Mouse (Mus musculus): ENCODE results near the gene Zbtb4. TPM values are rescaled to one million over a fixed set of nuclear protein-coding genes. Genes with fewer than 3 reads are reported as not detected.

Zbtb4 gene
- polyA plus RNA-seq, 1 experiment from 2014 or later = 2.7 TPM

- H3K4me2 ChIP-seq (replicated peaks; ENCODE audit: low read depth) = no peak overlapping the region
- no peaks in the 10 kb centered on the region for H3K9me3 ChIP-seq (ENCODE audit: control insufficient read depth, low read length)
- no peak for ATAC-seq (ENCODE audit: low FRiP score, low TSS enrichment)
- no peak overlapping the region for H3K4me3 ChIP-seq (ENCODE audit: low read depth, low read length)
- no peaks in the 10 kb centered on the region for H3K27me3 ChIP-seq (ENCODE audit: control insufficient read depth, insufficient read depth, low read length)
- peaks cover 4% of the 10 kb centered on the region for H3K4me1 ChIP-seq (replicated peaks; ENCODE audit: control insufficient read depth, insufficient read depth)
- no peaks in the 10 kb centered on the region for H3K36me3 ChIP-seq (ENCODE audit: control insufficient read depth, insufficient read depth, low read length)
- TF ChIP-seq CTCF (IDR thresholded peaks at IDR 0.05; ENCODE audit: low read depth) (no peak), EP300 (optimal IDR thresholded peaks at IDR 0.05) (no peak)
- 65% methylated on average over 7 of the region's 7 CpGs for WGBS
- no peak overlapping the region for H3K9ac ChIP-seq (ENCODE audit: low read length)
- no peak for DNase-seq (ENCODE audit: low spot score)
- H3K27ac ChIP-seq (replicated peaks) = no peak overlapping the region
These were observed 32.2 kb downstream of the Zbtb4 start for GRCm38 (mm10) chr11:69797924-69798323.

- Histone ChIP-seq H3K4me2 (replicated peaks; ENCODE audit: low read depth) (0 out of 2 replicates have a peak overlapping the region, but pooled peaks have one; percentile 73), H3K9me3 (ENCODE audit: control insufficient read depth, low read length) (no peaks in the 10 kb centered on the region), H3K36me3 (ENCODE audit: control insufficient read depth, insufficient read depth, low read length) (no peaks in the 10 kb centered on the region), H3K9ac (ENCODE audit: low read length) (no peak overlapping the region), H3K27ac (replicated peaks) (no peak overlapping the region), H3K27me3 (ENCODE audit: control insufficient read depth, insufficient read depth, low read length) (no peaks in the 10 kb centered on the region), H3K4me3 (ENCODE audit: low read depth, low read length) (no peak overlapping the region), H3K4me1 (replicated peaks; ENCODE audit: control insufficient read depth, insufficient read depth) (peaks cover 4% of the 10 kb centered on the region)
- TF ChIP-seq CTCF (IDR thresholded peaks at IDR 0.05; ENCODE audit: low read depth) = 0 out of 2 replicates have a peak, but pooled peaks have one; percentile 8
- no peak for TF ChIP-seq EP300 (optimal IDR thresholded peaks at IDR 0.05)
- ATAC-seq (ENCODE audit: low FRiP score, low TSS enrichment) = no peak
- WGBS = 48% methylated on average over 12 of the region's 12 CpGs
- DNase-seq (ENCODE audit: low spot score) = no peak
These were observed 33.9 kb downstream of the Zbtb4 start for GRCm38 (mm10) chr11:69799394-69800137.

GRCm38 (mm10) chr11:69800138-69800391 lies 34.4 kb downstream of the Zbtb4 start:
- Histone ChIP-seq H3K27ac (replicated peaks) (peak overlapping the region; percentile 24), H3K9me3 (ENCODE audit: control insufficient read depth, low read length) (no peaks in the 10 kb centered on the region), H3K4me1 (replicated peaks; ENCODE audit: control insufficient read depth, insufficient read depth) (peaks cover 4% of the 10 kb centered on the region), H3K9ac (ENCODE audit: low read length) (no peak overlapping the region), H3K36me3 (ENCODE audit: control insufficient read depth, insufficient read depth, low read length) (no peaks in the 10 kb centered on the region), H3K4me3 (ENCODE audit: low read depth, low read length) (peak overlapping the region; percentile 44; the same call in 1 of the 2 replicates), H3K27me3 (ENCODE audit: control insufficient read depth, insufficient read depth, low read length) (no peaks in the 10 kb centered on the region), H3K4me2 (replicated peaks; ENCODE audit: low read depth) (peak overlapping the region; percentile 73)
- ATAC-seq (ENCODE audit: low FRiP score, low TSS enrichment) = no peak
- no peak for TF ChIP-seq CTCF (IDR thresholded peaks at IDR 0.05; ENCODE audit: low read depth)
- no peak for TF ChIP-seq EP300 (optimal IDR thresholded peaks at IDR 0.05)
- 16% methylated on average over 11 of the region's 11 CpGs for WGBS
- peak; percentile 31 for DNase-seq (ENCODE audit: low spot score)

GRCm38 (mm10) chr11:69800392-69801197 lies 34.9 kb downstream of the Zbtb4 start:
- Histone ChIP-seq H3K4me1 (replicated peaks; ENCODE audit: control insufficient read depth, insufficient read depth) (peaks cover 4% of the 10 kb centered on the region), H3K36me3 (ENCODE audit: control insufficient read depth, insufficient read depth, low read length) (no peaks in the 10 kb centered on the region), H3K9me3 (ENCODE audit: control insufficient read depth, low read length) (no peaks in the 10 kb centered on the region), H3K9ac (ENCODE audit: low read length) (peak overlapping the region; percentile 61), H3K27ac (replicated peaks) (peak overlapping the region; percentile 24), H3K27me3 (ENCODE audit: control insufficient read depth, insufficient read depth, low read length) (no peaks in the 10 kb centered on the region), H3K4me2 (replicated peaks; ENCODE audit: low read depth) (peak overlapping the region; percentile 73), H3K4me3 (ENCODE audit: low read depth, low read length) (peak overlapping the region; percentile 44)
- no peak for TF ChIP-seq EP300 (optimal IDR thresholded peaks at IDR 0.05)
- no peak for TF ChIP-seq CTCF (IDR thresholded peaks at IDR 0.05; ENCODE audit: low read depth)
- WGBS = 2% methylated on average over 36 of the region's 36 CpGs
- peak; percentile 19 for ATAC-seq (ENCODE audit: low FRiP score, low TSS enrichment)
- DNase-seq (ENCODE audit: low spot score) = peak; percentile 87

GRCm38 (mm10) chr11:69801379-69801977 lies 35.8 kb downstream of the Zbtb4 start, which contains the start of gene Fgf11:
Gene Fgf11, minus strand, starts transcription at chr11:69801857.
- peak within 1 kb of the TSS; percentile 9; the same call in 1 of the 2 replicates for H3K27ac ChIP-seq (replicated peaks)
- DNase-seq (ENCODE audit: low spot score) (peak; percentile 41), ATAC-seq (ENCODE audit: low FRiP score, low TSS enrichment) (no peak)
- H3K27me3 ChIP-seq (ENCODE audit: control insufficient read depth, insufficient read depth, low read length) = no peaks in the 10 kb centered on the region
- WGBS = 1% methylated on average over 29 of the region's 33 CpGs
- TF ChIP-seq CTCF (IDR thresholded peaks at IDR 0.05; ENCODE audit: low read depth) = no peak
- no peak for TF ChIP-seq EP300 (optimal IDR thresholded peaks at IDR 0.05)
- H3K9me3 ChIP-seq (ENCODE audit: control insufficient read depth, low read length) = no peaks in the 10 kb centered on the region
- H3K9ac ChIP-seq (ENCODE audit: low read length) = peak within 1 kb of the TSS; percentile 67
- H3K4me2 ChIP-seq (replicated peaks; ENCODE audit: low read depth) = peak within 1 kb of the TSS; percentile 73
- H3K4me3 ChIP-seq (ENCODE audit: low read depth, low read length) = peak within 1 kb of the TSS; percentile 55
- no peaks in the 10 kb centered on the region for H3K36me3 ChIP-seq (ENCODE audit: control insufficient read depth, insufficient read depth, low read length)
- peaks cover 4% of the 10 kb centered on the region for H3K4me1 ChIP-seq (replicated peaks; ENCODE audit: control insufficient read depth, insufficient read depth)

Data from stomach, postnatal 0 days (tissue).